Mouse (Mus musculus) CH12.LX (cell line): Measurements from ENCODE around the gene Zfp3. TPM values are rescaled to one million over a fixed set of nuclear protein-coding genes. Genes with fewer than 3 reads are reported as not detected.
A peak's percentile ranks its signal among the peaks of the same experiment; 100 is the strongest.

Experiments used
- DNase-seq: peaks from one replicate; pipeline ENCODE4 v3.0.0-alpha.2; 2013; ENCODE audit errors: extremely low read depth
- H3K27ac ChIP-seq: 2 replicates; pipeline ENCODE4 v1.5.1; 2012; ENCODE audit warnings: low read depth, mild to moderate bottlenecking, control low read depth, moderate library complexity; ENCODE audit not compliant: insufficient read depth
- H3K27me3 ChIP-seq: replicated peaks from 2 replicates; pipeline ENCODE3; 2012; ENCODE audit warnings: inconsistent platforms
- H3K36me3 ChIP-seq, 2 experiments: replicated peaks in 1 of 2; 2 replicates each; pipeline versions ENCODE3 to v1.6.1; 2012; ENCODE audit warnings: inconsistent platforms in 1 of 2, low read length in 1 of 2, mild to moderate bottlenecking in 1 of 2, mixed read lengths in 1 of 2, moderate library complexity in 1 of 2; ENCODE audit not compliant: control insufficient read depth in 1 of 2, insufficient read depth in 1 of 2
- H3K4me1 ChIP-seq, 2 experiments: 2 replicates each; pipeline ENCODE4 v1.6.1; 2012; ENCODE audit warnings: inconsistent platforms in 1 of 2, moderate library complexity in 1 of 2; ENCODE audit not compliant: insufficient read depth in 2 of 2, control insufficient read depth in 1 of 2
- H3K4me2 ChIP-seq: 2 replicates; pipeline ENCODE4 v1.6.1; 2012; ENCODE audit warnings: low read depth, mild to moderate bottlenecking, control low read depth; ENCODE audit not compliant: poor library complexity, insufficient read depth, severe bottlenecking
- H3K4me3 ChIP-seq, 3 experiments: fragments of 150-350 bp in 1 of 3; sonication (generic) in 1 of 3; replicated peaks in 1 of 3; 2 replicates each; pipeline versions ENCODE3 to v1.5.1; 2011 to 2012; ENCODE audit warnings: low read depth in 2 of 3, low read length in 2 of 3, mild to moderate bottlenecking in 2 of 3, moderate library complexity in 2 of 3, control low read depth in 1 of 3, improper control_type of control experiment in 1 of 3, inconsistent platforms in 1 of 3, mixed read lengths in 1 of 3; ENCODE audit not compliant: poor library complexity in 1 of 3
- H3K79me2 ChIP-seq: replicated peaks from 2 replicates; pipeline ENCODE4 v1.6.1; 2012; ENCODE audit warnings: mild to moderate bottlenecking, moderate library complexity; ENCODE audit not compliant: control insufficient read depth, poor library complexity, insufficient read depth, severe bottlenecking; ENCODE audit errors: extremely low read depth
- H3K9ac ChIP-seq: 2 replicates; pipeline ENCODE4 v1.6.1; 2012; ENCODE audit warnings: low read depth, mild to moderate bottlenecking, control low read depth, moderate library complexity; ENCODE audit not compliant: insufficient read depth
- H3K9me3 ChIP-seq: replicated peaks from 2 replicates; pipeline ENCODE3; 2012; ENCODE audit warnings: low read length, inconsistent platforms, mixed read lengths
- CHD1 ChIP-seq: IDR thresholded peaks from 2 replicates; pipeline ENCODE4 v1.6.1; 2012; ENCODE audit warnings: low read depth, low read length, improper control_type of control experiment, inconsistent platforms
- CHD2 ChIP-seq: IDR thresholded peaks from 2 replicates; pipeline ENCODE4 v1.6.1; 2011; ENCODE audit warnings: low read length, improper control_type of control experiment
- E2F4 ChIP-seq: IDR thresholded peaks from 2 replicates; pipeline ENCODE4 v1.6.1; 2011; ENCODE audit warnings: low read depth, low read length, improper control_type of control experiment; ENCODE audit not compliant: insufficient replicate concordance
- EP300 ChIP-seq: IDR thresholded peaks from 2 replicates; pipeline ENCODE4 v1.6.1; 2011; ENCODE audit warnings: low read length, improper control_type of control experiment
- ETS1 ChIP-seq: conservative IDR thresholded peaks from 2 replicates; pipeline ENCODE4 v1.6.1; 2012; ENCODE audit warnings: low read depth, mild to moderate bottlenecking, inconsistent platforms, low read length, improper control_type of control experiment, moderate library complexity
- HCFC1 ChIP-seq: IDR thresholded peaks from 2 replicates; pipeline ENCODE4 v1.6.1; 2012; ENCODE audit warnings: low read depth, mild to moderate bottlenecking, inconsistent platforms, low read length, improper control_type of control experiment
- KAT2A ChIP-seq: IDR thresholded peaks from 2 replicates; pipeline ENCODE4 v1.6.1; 2012; ENCODE audit warnings: low read length, improper control_type of control experiment, inconsistent platforms; ENCODE audit not compliant: insufficient replicate concordance
- MAFK ChIP-seq: IDR thresholded peaks from 2 replicates; pipeline ENCODE4 v1.6.1; 2011; ENCODE audit warnings: low read length, improper control_type of control experiment; ENCODE audit not compliant: insufficient replicate concordance
- MAZ ChIP-seq: IDR thresholded peaks from 2 replicates; pipeline ENCODE4 v1.6.1; 2012; ENCODE audit warnings: low read depth, mild to moderate bottlenecking, inconsistent platforms, low read length, improper control_type of control experiment, moderate library complexity
- MEF2A ChIP-seq: IDR thresholded peaks from 2 replicates; pipeline ENCODE4 v1.6.1; 2014; ENCODE audit warnings: low read depth, mild to moderate bottlenecking, inconsistent platforms, low read length, improper control_type of control experiment, borderline replicate concordance
- NELFE ChIP-seq: IDR thresholded peaks from 2 replicates; pipeline ENCODE4 v1.6.1; 2011; ENCODE audit warnings: low read depth, low read length, improper control_type of control experiment
- PAX5 ChIP-seq: IDR thresholded peaks from 2 replicates; pipeline ENCODE4 v1.6.1; 2012; ENCODE audit warnings: low read length, inconsistent platforms, mixed read lengths
- POLR2AphosphoS2 ChIP-seq: IDR thresholded peaks from 2 replicates; pipeline ENCODE4 v1.6.1; 2011; ENCODE audit warnings: low read depth, low read length, improper control_type of control experiment
- RAD21 ChIP-seq: IDR thresholded peaks from 2 replicates; pipeline ENCODE4 v1.6.1; 2011; ENCODE audit warnings: low read depth, mild to moderate bottlenecking, low read length, improper control_type of control experiment, moderate library complexity
- SIN3A ChIP-seq: IDR thresholded peaks from 2 replicates; pipeline ENCODE4 v1.6.1; 2012; ENCODE audit warnings: low read length, improper control_type of control experiment, inconsistent platforms
- TCF12 ChIP-seq: IDR thresholded peaks from 2 replicates; pipeline ENCODE4 v1.6.1; 2014; ENCODE audit warnings: low read depth, mild to moderate bottlenecking, inconsistent platforms, low read length, improper control_type of control experiment
- USF1 ChIP-seq: IDR thresholded peaks from 2 replicates; pipeline ENCODE4 v1.6.1; 2014; ENCODE audit warnings: low read depth, mild to moderate bottlenecking, inconsistent platforms, low read length, improper control_type of control experiment
- USF2 ChIP-seq: conservative IDR thresholded peaks from 2 replicates; pipeline ENCODE4 v1.6.1; 2011; ENCODE audit warnings: low read depth, low read length, improper control_type of control experiment
- ZNF384 ChIP-seq: IDR thresholded peaks from 2 replicates; pipeline ENCODE4 v1.6.1; 2012; ENCODE audit warnings: low read depth, low read length, improper control_type of control experiment, inconsistent platforms
- dilution Hi-C: fragments of 300-500 bp; cut with MboI; formaldehyde crosslinking; loops from 2 replicates; pipeline ENCODE4 v1.14.3; 2020; ENCODE audit warnings: low sequenced_read_pairs; ENCODE audit not compliant: extremely low pct_unique_long_range_greater_than_20kb, extremely low pct_ligation_motif_present
- in situ Hi-C: fragments of 300-500 bp; cut with MboI; formaldehyde crosslinking; loops from 3 replicates; pipeline ENCODE4 v1.14.3; 2019; ENCODE audit warnings: low sequenced_read_pairs, low pct_ligation_motif_present, low pct_unique_long_range_greater_than_20kb, mixed read lengths
- polyA plus RNA-seq: library from polyadenylated mRNA; unstranded; fragments of >175 nt; gene quantifications from 2 replicates; pipeline ENCODE4 v1.2.1, GENCODE M21; 2012; ENCODE audit warnings: low read depth; ENCODE audit not compliant: insufficient read length
- total RNA-seq, 2 experiments: library from RNA; depleted of rRNA; stranded (reverse); fragments of 300-350 nt in 1 of 2; fragments of >200 nt in 1 of 2; gene quantifications; 2 replicates each; pipeline ENCODE4 v1.2.3; 2012 to 2014

Zfp3 gene
- total and polyA plus RNA-seq, 3 experiments, result 1.7 to 3.5 (median 2.0) TPM

- TF ChIP-seq EP300, result peak; percentile 100
- TF ChIP-seq POLR2AphosphoS2, result no peak
- TF ChIP-seq ETS1, result peak; percentile 93
- no peak for TF ChIP-seq CHD1
- TF ChIP-seq, all 38 proteins: peak for 17
These were observed 39.7 kb downstream of the Zfp3 start (continued) for GRCm38 (mm10) chr11:70803711-70804200.

- no peak for DNase-seq
- H3K9me3 ChIP-seq, result peaks cover 6% of the 10 kb centered on the region
- H3K4me3 ChIP-seq, result no peak overlapping the region
- H3K27ac ChIP-seq, result no peak overlapping the region
- no peaks in the 10 kb centered on the region for H3K79me2 ChIP-seq
- peaks cover 28 to 89% of the 10 kb centered on the region in 2 experiments for H3K4me1 ChIP-seq
- in situ Hi-C loops, result no loop called here
- no peaks in the 10 kb centered on the region for H3K36me3 ChIP-seq
- H3K9ac ChIP-seq, result no peak overlapping the region
- dilution Hi-C loops, result no loop called here
- no peaks in the 10 kb centered on the region for H3K27me3 ChIP-seq
- no peak overlapping the region for H3K4me2 ChIP-seq
- TF ChIP-seq MAFK (peak; percentile 93), USF1 (no peak)
These were observed 40.4 kb downstream of the Zfp3 start for GRCm38 (mm10) chr11:70804395-70804794.

GRCm38 (mm10) chr11:70805641-70806175, 41.7 kb downstream of the Zfp3 start:
- H3K27me3 ChIP-seq, result no peaks in the 10 kb centered on the region
- TF ChIP-seq SIN3A, result no peak
- TF ChIP-seq KAT2A, result no peak
- TF ChIP-seq ZNF384, result no peak
- TF ChIP-seq TCF12, result no peak
- no peak for TF ChIP-seq CHD2
- TF ChIP-seq HCFC1, result no peak
- no peak for TF ChIP-seq MAFK
- no peak for TF ChIP-seq MAZ
- no peak for TF ChIP-seq E2F4
- no peak for TF ChIP-seq NELFE
- TF ChIP-seq RAD21, result no peak
- no peak for TF ChIP-seq PAX5
- TF ChIP-seq MEF2A, result no peak
- no peak for TF ChIP-seq USF2
- in situ Hi-C loops, result no loop called here
- H3K36me3 ChIP-seq, result no peaks in the 10 kb centered on the region
- peaks cover 25 to 76% of the 10 kb centered on the region in 2 experiments for H3K4me1 ChIP-seq
- H3K9me3 ChIP-seq, result peaks cover 6% of the 10 kb centered on the region
- H3K79me2 ChIP-seq, result no peaks in the 10 kb centered on the region
- DNase-seq, result no peak
- H3K4me2 ChIP-seq, result no peak overlapping the region; the same call in 1 of the 2 replicates
- H3K27ac ChIP-seq, result no peak overlapping the region
- H3K9ac ChIP-seq, result no peak overlapping the region
- H3K4me3 ChIP-seq, result no peak overlapping the region
- dilution Hi-C loops, result no loop called here
